Mouse (Mus musculus): Measurements from ENCODE around the gene Cwc22. TPM values are rescaled to one million over a fixed set of nuclear protein-coding genes. Genes with fewer than 3 reads are reported as not detected.

Cwc22 gene
- total and polyA plus RNA-seq, 2 experiments from 2014 or later = 10.4 to 24.6 TPM

- DNase-seq = no peak
- H3K36me3 ChIP-seq (ENCODE audit: insufficient read depth) = no peaks in the 10 kb centered on the region
- WGBS = 83% methylated on average over 2 of the region's 2 CpGs
- H3K27me3 ChIP-seq (ENCODE audit: insufficient read depth, low read length) = no peaks in the 10 kb centered on the region
- H3K9me3 ChIP-seq (ENCODE audit: low read length) = no peaks in the 10 kb centered on the region
- no peak overlapping the region for H3K9ac ChIP-seq
- no peak overlapping the region for H3K4me2 ChIP-seq (ENCODE audit: low read depth)
- H3K4me1 ChIP-seq (ENCODE audit: insufficient read depth) = no peaks in the 10 kb centered on the region
- ATAC-seq = no peak
- H3K4me3 ChIP-seq (ENCODE audit: low read depth, low read length) = no peak overlapping the region
- no peak for TF ChIP-seq CTCF (IDR thresholded peaks at IDR 0.05; ENCODE audit: low read depth)
- no peak overlapping the region for H3K27ac ChIP-seq (ENCODE audit: low read depth, low read length)
Measured at GRCm38 (mm10) chr2:77985991-77986730, 40.0 kb upstream of the Cwc22 start.

- H3K4me3 ChIP-seq (ENCODE audit: low read depth, low read length) = no peak overlapping the region
- no peaks in the 10 kb centered on the region for H3K9me3 ChIP-seq (ENCODE audit: low read length)
- 78% methylated on average over 4 of the region's 4 CpGs for WGBS
- no peaks in the 10 kb centered on the region for H3K36me3 ChIP-seq (ENCODE audit: insufficient read depth)
- ATAC-seq (no peak), DNase-seq (no peak)
- H3K4me2 ChIP-seq (ENCODE audit: low read depth) = no peak overlapping the region
- no peak for TF ChIP-seq CTCF (IDR thresholded peaks at IDR 0.05; ENCODE audit: low read depth)
- H3K9ac ChIP-seq = no peak overlapping the region
- no peak overlapping the region for H3K27ac ChIP-seq (ENCODE audit: low read depth, low read length)
- no peaks in the 10 kb centered on the region for H3K4me1 ChIP-seq (ENCODE audit: insufficient read depth)
- H3K27me3 ChIP-seq (ENCODE audit: insufficient read depth, low read length) = no peaks in the 10 kb centered on the region
Measured at GRCm38 (mm10) chr2:77984209-77984608, 38.0 kb upstream of the Cwc22 start.

DNA sequence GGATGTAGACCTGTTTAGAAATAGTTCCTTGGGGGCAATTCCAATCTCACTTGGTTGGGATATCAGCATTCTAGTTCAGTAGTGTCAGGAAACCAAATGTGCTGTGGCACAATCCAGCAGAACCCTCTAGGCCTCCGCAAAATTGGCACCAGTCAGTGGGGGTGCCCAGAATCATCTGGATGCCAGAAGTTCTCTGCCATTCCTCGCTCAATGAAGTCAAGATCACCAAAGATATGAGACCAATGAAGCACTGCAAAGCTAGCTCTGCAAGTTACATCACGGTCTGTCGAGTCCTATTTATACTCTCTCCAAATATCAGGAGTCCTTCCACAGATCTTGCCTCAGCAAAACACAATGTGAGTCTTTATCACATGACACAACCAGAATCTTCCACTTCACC is 35.7 kb upstream of the Cwc22 start:
- Histone ChIP-seq H3K9me3 (ENCODE audit: low read length) (no peaks in the 10 kb centered on the region), H3K4me2 (ENCODE audit: low read depth) (no peak overlapping the region), H3K4me3 (ENCODE audit: low read depth, low read length) (no peak overlapping the region), H3K27ac (ENCODE audit: low read depth, low read length) (no peak overlapping the region), H3K4me1 (ENCODE audit: insufficient read depth) (no peaks in the 10 kb centered on the region), H3K27me3 (ENCODE audit: insufficient read depth, low read length) (no peaks in the 10 kb centered on the region), H3K36me3 (ENCODE audit: insufficient read depth) (no peaks in the 10 kb centered on the region), H3K9ac (no peak overlapping the region)
- WGBS = 89% methylated on average over 4 of the region's 4 CpGs
- no peak for DNase-seq
- ATAC-seq = no peak
- TF ChIP-seq CTCF (IDR thresholded peaks at IDR 0.05; ENCODE audit: low read depth) = no peak

- no peak for TF ChIP-seq CTCF (IDR thresholded peaks at IDR 0.05; ENCODE audit: low read depth)
- H3K27ac ChIP-seq (ENCODE audit: low read depth, low read length) = no peak overlapping the region
- DNase-seq (no peak), ATAC-seq (no peak)
- no peaks in the 10 kb centered on the region for H3K27me3 ChIP-seq (ENCODE audit: insufficient read depth, low read length)
- no peak overlapping the region for H3K4me3 ChIP-seq (ENCODE audit: low read depth, low read length)
- H3K36me3 ChIP-seq (ENCODE audit: insufficient read depth) = no peaks in the 10 kb centered on the region
- H3K4me2 ChIP-seq (ENCODE audit: low read depth) = no peak overlapping the region
- H3K9me3 ChIP-seq (ENCODE audit: low read length) = no peaks in the 10 kb centered on the region
- H3K9ac ChIP-seq = no peak overlapping the region
- no peaks in the 10 kb centered on the region for H3K4me1 ChIP-seq (ENCODE audit: insufficient read depth)
- 91% methylated on average over 5 of the region's 5 CpGs for WGBS
Measured at GRCm38 (mm10) chr2:77980696-77981095, 34.5 kb upstream of the Cwc22 start.

GRCm38 (mm10) chr2:77979519-77979918 is 33.3 kb upstream of the Cwc22 start:
- 92% methylated on average over 2 of the region's 2 CpGs for WGBS
- TF ChIP-seq CTCF (IDR thresholded peaks at IDR 0.05; ENCODE audit: low read depth) = no peak
- Histone ChIP-seq H3K4me1 (ENCODE audit: insufficient read depth) (no peaks in the 10 kb centered on the region), H3K4me3 (ENCODE audit: low read depth, low read length) (no peak overlapping the region), H3K4me2 (ENCODE audit: low read depth) (no peak overlapping the region), H3K27ac (ENCODE audit: low read depth, low read length) (no peak overlapping the region), H3K36me3 (ENCODE audit: insufficient read depth) (no peaks in the 10 kb centered on the region), H3K9ac (no peak overlapping the region), H3K9me3 (ENCODE audit: low read length) (no peaks in the 10 kb centered on the region), H3K27me3 (ENCODE audit: insufficient read depth, low read length) (no peaks in the 10 kb centered on the region)
- ATAC-seq (no peak), DNase-seq (no peak)

DNA sequence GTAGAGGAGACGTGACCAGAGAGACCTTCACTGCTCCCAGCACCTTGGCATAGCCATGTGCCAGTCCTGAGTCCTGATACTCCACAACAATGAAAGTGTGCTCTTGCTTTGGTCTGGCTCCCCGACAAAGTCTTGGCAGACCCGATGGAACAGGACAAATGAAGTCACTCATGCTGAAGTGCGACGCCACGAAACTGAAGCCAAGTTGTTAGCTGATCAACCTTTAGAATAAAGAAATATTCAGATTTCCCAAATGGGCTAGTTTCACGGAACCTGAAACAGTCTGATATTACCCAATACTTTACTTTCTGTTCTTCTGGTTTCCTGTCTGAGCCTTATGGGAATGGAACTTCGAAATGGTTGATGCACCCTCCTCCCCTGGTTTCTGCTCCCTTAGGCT is 32.9 kb upstream of the Cwc22 start:
- Histone ChIP-seq H3K4me3 (ENCODE audit: low read depth, low read length) (no peak overlapping the region), H3K4me2 (ENCODE audit: low read depth) (no peak overlapping the region), H3K27ac (ENCODE audit: low read depth, low read length) (no peak overlapping the region), H3K36me3 (ENCODE audit: insufficient read depth) (no peaks in the 10 kb centered on the region), H3K27me3 (ENCODE audit: insufficient read depth, low read length) (no peaks in the 10 kb centered on the region), H3K9me3 (ENCODE audit: low read length) (no peaks in the 10 kb centered on the region), H3K4me1 (ENCODE audit: insufficient read depth) (no peaks in the 10 kb centered on the region), H3K9ac (no peak overlapping the region)
- whole genome bisulfite sequencing = 75% methylated on average over 8 of the region's 8 CpGs
- ATAC-seq = no peak
- TF ChIP-seq CTCF (IDR thresholded peaks at IDR 0.05; ENCODE audit: low read depth) = no peak
- DNase-seq = no peak

DNA sequence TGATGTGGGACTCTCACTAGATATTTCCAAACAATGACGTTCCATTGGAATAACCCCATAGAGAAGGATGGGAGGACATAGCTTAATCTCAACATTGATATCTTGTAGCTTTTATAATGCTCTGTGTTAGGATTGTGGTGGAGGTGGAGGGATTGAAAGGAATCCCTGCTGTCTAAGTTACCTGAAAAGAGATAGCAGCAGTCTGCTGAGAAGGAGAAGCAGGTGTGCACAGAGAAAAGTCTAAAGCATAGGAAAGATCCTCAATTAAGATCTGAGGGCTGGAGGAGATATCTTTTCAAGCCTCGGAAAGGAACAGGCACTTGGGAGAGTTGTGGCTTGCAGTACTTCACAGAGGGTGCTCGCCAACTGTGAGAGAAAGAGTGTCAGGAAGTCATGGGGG is 32.1 kb upstream of the Cwc22 start:
- H3K27me3 ChIP-seq (ENCODE audit: insufficient read depth, low read length) = no peaks in the 10 kb centered on the region
- no peak overlapping the region for H3K4me3 ChIP-seq (ENCODE audit: low read depth, low read length)
- no peak overlapping the region for H3K9ac ChIP-seq
- no peak overlapping the region for H3K4me2 ChIP-seq (ENCODE audit: low read depth)
- WGBS = 79% methylated on average over 3 of the region's 3 CpGs
- ATAC-seq (no peak), DNase-seq (no peak)
- H3K36me3 ChIP-seq (ENCODE audit: insufficient read depth) = no peaks in the 10 kb centered on the region
- no peak for TF ChIP-seq CTCF (IDR thresholded peaks at IDR 0.05; ENCODE audit: low read depth)
- H3K27ac ChIP-seq (ENCODE audit: low read depth, low read length) = no peak overlapping the region
- no peaks in the 10 kb centered on the region for H3K4me1 ChIP-seq (ENCODE audit: insufficient read depth)
- no peaks in the 10 kb centered on the region for H3K9me3 ChIP-seq (ENCODE audit: low read length)
